ENCODE assay signal across 8 mouse cellular contexts in genomic region chr11:116418194-116418840, GRCm38 (mm10). TPM values are rescaled to one million over a fixed set of nuclear protein-coding genes. Genes with fewer than 3 reads are reported as not detected.
DNase-seq lines count a peak whose midpoint lies in the region; ATAC-seq lines count a peak whose summit lies in the region.

No protein-coding gene starts in this region.

- H3K27me3 ChIP-seq in liver, embryonic 11.5 days (replicated peaks; ENCODE audit: control insufficient read depth, insufficient read depth, low read length) = no peaks in the 10 kb centered on the region; the same call in none of the 2 replicates
- peaks cover 18% of the 10 kb centered on the region for H3K27me3 ChIP-seq in embryonic facial prominence, embryonic 10.5 days (replicated peaks; ENCODE audit: low read depth, poor library complexity, severe bottlenecking)

- ATAC-seq in liver, embryonic 11.5 days (replicated peaks; ENCODE audit: low FRiP score) = no peak
- no peak for ATAC-seq in erythroblast, adult 5-6 weeks (replicated peaks; ENCODE audit: low FRiP score, poor library complexity, severe bottlenecking)

- H3K79me2 ChIP-seq in macrophage (ENCODE audit: inconsistent target) = no peaks in the 10 kb centered on the region

- H3K36me3 ChIP-seq in liver, embryonic 11.5 days (ENCODE audit: control insufficient read depth, insufficient read depth, low read length) = no peaks in the 10 kb centered on the region
- H3K36me3 ChIP-seq in embryonic facial prominence, embryonic 10.5 days (replicated peaks) = no peaks in the 10 kb centered on the region
- H3K36me3 ChIP-seq in macrophage (ENCODE audit: inconsistent target) = no peaks in the 10 kb centered on the region

- no peak overlapping the region for H3K4me2 ChIP-seq in liver, embryonic 11.5 days

- H3K9me3 ChIP-seq in liver, embryonic 11.5 days (ENCODE audit: control insufficient read depth, low read length) = no peaks in the 10 kb centered on the region
- no peaks in the 10 kb centered on the region for H3K9me3 ChIP-seq in embryonic facial prominence, embryonic 10.5 days

- no peak overlapping the region for H3K9ac ChIP-seq in liver, embryonic 11.5 days (ENCODE audit: low read depth, low read length)

- H3K27ac ChIP-seq in liver, embryonic 11.5 days (ENCODE audit: low read depth, low read length) = no peak overlapping the region
- H3K27ac ChIP-seq in embryonic facial prominence, embryonic 10.5 days (replicated peaks) = peak overlapping the region; percentile 87
- H3K27ac ChIP-seq in macrophage = peak overlapping the region; percentile 28

- H3K4me3 ChIP-seq in liver, embryonic 11.5 days (ENCODE audit: low read depth, low read length) = no peak overlapping the region
- H3K4me3 ChIP-seq in embryonic facial prominence, embryonic 10.5 days = peak overlapping the region; percentile 9
- no peak overlapping the region for H3K4me3 ChIP-seq in macrophage (ENCODE audit: inconsistent target)

- WGBS in liver, embryonic 11.5 days = 11% methylated on average over 2 of the region's 2 CpGs
- 11% methylated on average over 2 of the region's 2 CpGs for whole genome bisulfite sequencing in embryonic facial prominence, embryonic 10.5 days
- whole genome bisulfite sequencing in macrophage (ENCODE audit: missing documents) = 13% methylated on average over 2 of the region's 2 CpGs

- peak; percentile 40 for DNase-seq in adrenal gland, postnatal 14 days
- DNase-seq in adrenal gland, postnatal 36 days = no peak
- peak; percentile 33 for DNase-seq in liver
- no peak for DNase-seq in liver, embryonic 11.5 days (ENCODE audit: low spot score)
- peak; percentile 83 for DNase-seq in embryonic facial prominence, embryonic 10.5 days (ENCODE audit: low spot score)
- DNase-seq in adrenal gland, adult (ENCODE audit: inconsistent age in 2 of 2, low spot score in 1 of 2) = no peak

- H3K4me1 ChIP-seq in liver, embryonic 11.5 days (replicated peaks; ENCODE audit: control insufficient read depth, insufficient read depth, low read length) = peaks cover 5% of the 10 kb centered on the region
- peaks cover 46% of the 10 kb centered on the region for H3K4me1 ChIP-seq in embryonic facial prominence, embryonic 10.5 days

RNA-seq across cellular contexts. Expression of gene Rnf157, which starts 5.5 kb away (rescaled TPM):
- total RNA-seq in adrenal gland, postnatal 14 days (2021) = 8.6 and 10.1 TPM in 2 replicates
- total RNA-seq in adrenal gland, postnatal 36 days (2021) = 1 to 10 TPM; 8.1 TPM
- 5.0 and 6.8 TPM in 2 replicates for polyA plus RNA-seq in liver, embryonic 11.5 days (2014; fragmentation: Nextera tagmentation; extraction: Ambion mirVana)
- 12.7 and 15.7 TPM in 2 replicates for polyA plus RNA-seq in embryonic facial prominence, embryonic 10.5 days (2016; fragmentation: Nextera tagmentation; extraction: Ambion mirVana)
- total RNA-seq in macrophage (2018; cell fraction: chromatin; rRNA removed) = 10 to 100 TPM in 22 of 26 experiments, 1 to 10 TPM in 4; 3.1 to 61.4 (median 29.3) TPM
- total RNA-seq in macrophage (2018; cell fraction: cytosol; rRNA removed) = 10 to 100 TPM; 10.5 to 18.6 (median 14.5) TPM
- 10 to 100 TPM in 20 of 26 experiments, 1 to 10 TPM in 6; 6.5 to 53.5 (median 18.2) TPM for total RNA-seq in macrophage (2018; cell fraction: nucleus; rRNA removed)
- polyA plus RNA-seq in macrophage (2018) = 12.1 to 23.4 TPM (median 14.0 TPM) in 3 replicates
- 0.63 and 1.7 TPM in 2 replicates for total RNA-seq in erythroblast, adult 5-6 weeks (2015; ENCODE audit: low replicate concordance)
- 2.0 and 2.1 TPM in 2 replicates for total RNA-seq in erythroblast, adult 5-6 weeks (2017; ENCODE audit: low replicate concordance)

RNA-seq across cellular contexts. Expression of gene Ubald2, which starts 15.6 kb away (rescaled TPM):
- 36.4 and 38.8 TPM in 2 replicates for total RNA-seq in adrenal gland, postnatal 14 days (2021)
- 10 to 100 TPM; 30.9 to 42.6 TPM for total RNA-seq in adrenal gland, postnatal 36 days (2021)
- polyA plus RNA-seq in liver, embryonic 11.5 days (2014; fragmentation: Nextera tagmentation; extraction: Ambion mirVana) = 78.6 and 80.2 TPM in 2 replicates
- polyA plus RNA-seq in embryonic facial prominence, embryonic 10.5 days (2016; fragmentation: Nextera tagmentation; extraction: Ambion mirVana) = 43.7 and 46.4 TPM in 2 replicates
- total RNA-seq in macrophage (2018; cell fraction: chromatin; rRNA removed) = 10 to 100 TPM in 7 of 26 experiments, 1 to 10 TPM in 17, under 1 TPM in 2; 0.62 to 15.1 (median 5.9) TPM
- total RNA-seq in macrophage (2018; cell fraction: cytosol; rRNA removed) = 10 to 100 TPM; 22.3 to 37.2 (median 29.0) TPM
- 10 to 100 TPM in 12 of 26 experiments, 1 to 10 TPM in 14; 3.3 to 22.5 (median 9.6) TPM for total RNA-seq in macrophage (2018; cell fraction: nucleus; rRNA removed)
- 18.0 to 34.4 TPM (median 27.5 TPM) in 3 replicates for polyA plus RNA-seq in macrophage (2018)
- total RNA-seq in erythroblast, adult 5-6 weeks (2015; ENCODE audit: low replicate concordance) = 46.6 and 59.0 TPM in 2 replicates
- 27.0 and 41.7 TPM in 2 replicates for total RNA-seq in erythroblast, adult 5-6 weeks (2017; ENCODE audit: low replicate concordance)

RNA-seq across cellular contexts. Expression of gene Qrich2, which starts 47.7 kb away (rescaled TPM):
- not detected in 2 replicates for total RNA-seq in adrenal gland, postnatal 14 days (2021)
- not detected for total RNA-seq in adrenal gland, postnatal 36 days (2021)
- polyA plus RNA-seq in liver, embryonic 11.5 days (2014; fragmentation: Nextera tagmentation; extraction: Ambion mirVana) = 0.16 TPM in 1 of 2 replicates, not detected in the other
- 0.23 and 0.44 TPM in 2 replicates for polyA plus RNA-seq in embryonic facial prominence, embryonic 10.5 days (2016; fragmentation: Nextera tagmentation; extraction: Ambion mirVana)
- total RNA-seq in macrophage (2018; cell fraction: chromatin; rRNA removed) = not detected
- not detected for total RNA-seq in macrophage (2018; cell fraction: cytosol; rRNA removed)
- total RNA-seq in macrophage (2018; cell fraction: nucleus; rRNA removed) = under 1 TPM in 3 of 26 experiments, not detected in 23; 0.12 to 0.58 (median 0.17) TPM
- not detected in 3 replicates for polyA plus RNA-seq in macrophage (2018)
- total RNA-seq in erythroblast, adult 5-6 weeks (2015; ENCODE audit: low replicate concordance) = not detected in 2 replicates
- total RNA-seq in erythroblast, adult 5-6 weeks (2017; ENCODE audit: low replicate concordance) = 0.17 TPM in 1 of 2 replicates, not detected in the other

Comparison
In these comparisons a context has a peak if more than half of its experiments do, and no peak if none do; other contexts are left out.
1. DNase-seq: peak in adrenal gland, postnatal 14 days (single experiment), liver (single experiment) and embryonic facial prominence, embryonic 10.5 days (single experiment); none in adrenal gland, postnatal 36 days (0 of 2), liver, embryonic 11.5 days (single experiment) and adrenal gland, adult (0 of 2).